Mouse (Mus musculus): ENCODE results near the gene Prr3. TPM values are rescaled to one million over a fixed set of nuclear protein-coding genes. Genes with fewer than 3 reads are reported as not detected.
A peak's percentile ranks its signal among the peaks of the same experiment; 100 is the strongest.

Prr3 gene
- polyA plus RNA-seq (2015; fragmentation: Nextera tagmentation; extraction: Ambion mirVana) = 9.4 and 9.6 TPM in 2 replicates

- H3K36me3 ChIP-seq (ENCODE audit: control insufficient read depth, insufficient read depth) = peaks cover 19% of the 10 kb centered on the region
- H3K9ac ChIP-seq (ENCODE audit: low read depth, low read length) = peak within 1 kb of the TSS; percentile 75
- whole genome bisulfite sequencing = 1% methylated on average over 98 of the region's 109 CpGs
- peak within 1 kb of the TSS; percentile 92 for H3K4me3 ChIP-seq (ENCODE audit: low read depth, low read length)
- H3K27ac ChIP-seq (ENCODE audit: low read depth, low read length) = peak within 1 kb of the TSS; percentile 97
- ATAC-seq = peak; percentile 88
- peak within 1 kb of the TSS; percentile 99 for H3K4me2 ChIP-seq (replicated peaks; ENCODE audit: low read depth)
- peak; percentile 55 for TF ChIP-seq CTCF (IDR thresholded peaks at IDR 0.05; ENCODE audit: low read depth)
- H3K9me3 ChIP-seq (ENCODE audit: control insufficient read depth) = no peaks in the 10 kb centered on the region
- 0 out of 2 replicates have a peak, but pooled peaks cover 4% of the 10 kb centered on the region for H3K4me1 ChIP-seq (replicated peaks; ENCODE audit: control insufficient read depth, insufficient read depth, low read length)
- no peaks in the 10 kb centered on the region for H3K27me3 ChIP-seq (replicated peaks; ENCODE audit: control insufficient read depth, insufficient read depth, low read length)
These were observed at the start of gene Prr3, which contains the start of gene Gnl1 for GRCm38 (mm10) chr17:35979401-35980362. Prr3 (minus strand) TSS chr17:35980236. Gnl1 (plus strand) TSS chr17:35979851.

DNA sequence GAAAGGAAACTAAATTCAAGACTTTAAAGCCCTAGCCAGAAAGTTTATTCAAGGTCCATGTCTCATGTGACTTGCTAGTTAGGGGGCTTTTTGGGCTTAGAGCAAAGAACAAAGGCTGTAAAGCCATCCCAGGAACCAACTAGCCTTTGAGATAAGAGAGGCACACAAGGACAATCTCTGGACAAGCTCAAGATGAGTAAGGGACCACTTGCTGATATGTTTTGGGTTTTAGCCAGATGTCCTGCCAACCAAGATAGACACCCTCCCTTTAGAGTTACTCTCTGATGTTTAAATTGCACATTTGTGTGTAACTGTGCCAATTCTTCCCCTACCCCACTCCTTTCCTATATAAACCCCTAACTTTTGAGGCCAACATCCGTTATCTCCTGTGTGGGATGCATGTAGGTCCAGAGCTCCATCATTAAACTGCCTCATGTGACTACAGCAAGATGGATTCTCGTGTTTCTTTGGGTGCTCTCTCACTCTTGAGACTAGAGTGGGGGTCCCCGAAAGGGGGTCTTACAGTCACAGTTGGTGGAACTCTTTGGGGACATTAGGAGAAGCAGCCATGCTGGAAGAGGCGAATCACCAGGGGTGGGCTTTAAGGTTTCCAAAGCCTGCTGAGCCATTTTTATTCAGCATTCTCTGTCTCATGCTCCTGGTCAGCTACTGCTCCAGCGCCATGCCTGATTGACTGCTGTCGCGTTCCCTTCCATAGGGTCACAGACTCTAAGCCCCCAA is 49.0 kb upstream of the Prr3 start:
- Histone ChIP-seq H3K9ac (ENCODE audit: low read depth, low read length) (no peak overlapping the region), H3K9me3 (ENCODE audit: control insufficient read depth) (no peaks in the 10 kb centered on the region), H3K4me2 (replicated peaks; ENCODE audit: low read depth) (no peak overlapping the region), H3K4me1 (replicated peaks; ENCODE audit: control insufficient read depth, insufficient read depth, low read length) (no peaks in the 10 kb centered on the region), H3K27me3 (replicated peaks; ENCODE audit: control insufficient read depth, insufficient read depth, low read length) (no peaks in the 10 kb centered on the region), H3K4me3 (ENCODE audit: low read depth, low read length) (no peak overlapping the region), H3K36me3 (ENCODE audit: control insufficient read depth, insufficient read depth) (no peaks in the 10 kb centered on the region; the same call in 1 of the 2 replicates), H3K27ac (ENCODE audit: low read depth, low read length) (no peak overlapping the region)
- TF ChIP-seq CTCF (IDR thresholded peaks at IDR 0.05; ENCODE audit: low read depth) = no peak
- 88% methylated on average over 7 of the region's 7 CpGs for WGBS
- no peak for ATAC-seq

DNA sequence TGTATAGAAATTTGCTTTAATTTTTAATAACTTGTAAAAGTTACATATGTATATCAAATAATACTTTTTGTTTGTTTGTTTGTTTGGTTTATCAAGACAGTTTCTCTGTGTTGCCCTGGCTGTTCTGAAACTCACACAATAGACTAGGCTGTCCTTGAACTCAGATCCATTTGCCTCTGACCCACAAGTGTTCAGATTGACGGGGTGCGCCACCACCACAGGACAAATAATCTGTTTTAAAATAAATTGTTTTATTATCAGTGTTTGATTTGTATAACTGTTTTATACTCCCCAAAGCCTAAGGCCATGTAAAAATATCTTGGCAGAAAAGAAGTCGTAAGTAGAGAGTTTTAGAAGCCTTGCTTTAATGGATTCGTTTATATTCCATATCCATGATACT is 47.6 kb upstream of the Prr3 start:
- no peaks in the 10 kb centered on the region for H3K4me1 ChIP-seq (replicated peaks; ENCODE audit: control insufficient read depth, insufficient read depth, low read length)
- H3K4me2 ChIP-seq (replicated peaks; ENCODE audit: low read depth) = no peak overlapping the region
- no peak overlapping the region for H3K27ac ChIP-seq (ENCODE audit: low read depth, low read length)
- 88% methylated on average over 4 of the region's 4 CpGs for WGBS
- TF ChIP-seq CTCF (IDR thresholded peaks at IDR 0.05; ENCODE audit: low read depth) = no peak
- H3K36me3 ChIP-seq (ENCODE audit: control insufficient read depth, insufficient read depth) = no peaks in the 10 kb centered on the region; the same call in 1 of the 2 replicates
- no peaks in the 10 kb centered on the region for H3K27me3 ChIP-seq (replicated peaks; ENCODE audit: control insufficient read depth, insufficient read depth, low read length)
- H3K9me3 ChIP-seq (ENCODE audit: control insufficient read depth) = no peaks in the 10 kb centered on the region
- no peak overlapping the region for H3K9ac ChIP-seq (ENCODE audit: low read depth, low read length)
- H3K4me3 ChIP-seq (ENCODE audit: low read depth, low read length) = no peak overlapping the region
- no peak for ATAC-seq

- no peak for ATAC-seq
- WGBS = 62% methylated on average over 4 of the region's 4 CpGs
- no peak for TF ChIP-seq CTCF (IDR thresholded peaks at IDR 0.05; ENCODE audit: low read depth)
- Histone ChIP-seq H3K9ac (ENCODE audit: low read depth, low read length) (no peak overlapping the region), H3K9me3 (ENCODE audit: control insufficient read depth) (no peaks in the 10 kb centered on the region), H3K27ac (ENCODE audit: low read depth, low read length) (no peak overlapping the region), H3K27me3 (replicated peaks; ENCODE audit: control insufficient read depth, insufficient read depth, low read length) (no peaks in the 10 kb centered on the region), H3K4me2 (replicated peaks; ENCODE audit: low read depth) (no peak overlapping the region), H3K36me3 (ENCODE audit: control insufficient read depth, insufficient read depth) (no peaks in the 10 kb centered on the region; the same call in 1 of the 2 replicates), H3K4me1 (replicated peaks; ENCODE audit: control insufficient read depth, insufficient read depth, low read length) (no peaks in the 10 kb centered on the region), H3K4me3 (ENCODE audit: low read depth, low read length) (no peak overlapping the region)
These were observed 45.9 kb upstream of the Prr3 start for GRCm38 (mm10) chr17:36025901-36026300.

DNA sequence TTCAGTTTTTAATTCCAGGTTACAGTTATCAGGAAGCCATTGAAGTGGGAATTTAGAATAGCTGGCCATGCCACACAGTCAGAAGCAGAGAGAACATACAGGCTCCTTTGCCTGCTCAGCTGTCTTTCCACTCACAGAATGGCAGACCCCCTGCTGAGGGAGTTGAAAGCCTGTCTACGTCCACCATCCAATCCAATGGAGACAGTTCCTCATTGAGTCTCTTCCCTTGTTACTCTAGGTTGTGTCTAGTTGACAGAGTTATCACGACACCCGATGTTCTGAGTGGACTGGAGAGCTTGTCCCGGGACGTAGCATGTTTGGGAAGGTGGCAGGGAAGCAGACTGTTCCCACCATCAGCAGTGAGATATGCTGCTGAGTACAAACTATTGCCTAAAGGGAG is 45.2 kb upstream of the Prr3 start:
- Histone ChIP-seq H3K4me1 (replicated peaks; ENCODE audit: control insufficient read depth, insufficient read depth, low read length) (no peaks in the 10 kb centered on the region), H3K27ac (ENCODE audit: low read depth, low read length) (no peak overlapping the region), H3K27me3 (replicated peaks; ENCODE audit: control insufficient read depth, insufficient read depth, low read length) (no peaks in the 10 kb centered on the region), H3K9me3 (ENCODE audit: control insufficient read depth) (no peaks in the 10 kb centered on the region), H3K4me2 (replicated peaks; ENCODE audit: low read depth) (no peak overlapping the region), H3K9ac (ENCODE audit: low read depth, low read length) (no peak overlapping the region), H3K36me3 (ENCODE audit: control insufficient read depth, insufficient read depth) (no peaks in the 10 kb centered on the region), H3K4me3 (ENCODE audit: low read depth, low read length) (no peak overlapping the region)
- WGBS = 88% methylated on average over 5 of the region's 5 CpGs
- no peak for TF ChIP-seq CTCF (IDR thresholded peaks at IDR 0.05; ENCODE audit: low read depth)
- ATAC-seq = no peak
